Mouse (Mus musculus): ENCODE measurements around the gene Ephb1. TPM values are rescaled to one million over a fixed set of nuclear protein-coding genes. Genes with fewer than 3 reads are reported as not detected.
A peak's percentile ranks its signal among the peaks of the same experiment; 100 is the strongest.

Gene Ephb1
- polyA plus RNA-seq, 1 experiment, result 48.1 TPM

GRCm38 (mm10) chr9:101924829-101925228 lies 429.7 kb downstream of the Ephb1 start:
- TF ChIP-seq CTCF (IDR thresholded peaks at IDR 0.05; ENCODE audit: borderline replicate concordance, insufficient read depth, low read depth, low read length), result no peak
- no peak for TF ChIP-seq POLR2A (IDR thresholded peaks at IDR 0.05; ENCODE audit: borderline replicate concordance, insufficient read depth, low read length)
- DNase-seq, result no peak
- Histone ChIP-seq H3K27me3 (ENCODE audit: control insufficient read depth, insufficient read depth, low read length) (no peaks in the 10 kb centered on the region), H3K27ac (ENCODE audit: insufficient read depth, low read length) (no peak overlapping the region), H3K4me1 (ENCODE audit: control insufficient read depth, insufficient read depth, low read length) (no peaks in the 10 kb centered on the region), H3K4me3 (replicated peaks; ENCODE audit: insufficient read depth, low read depth, low read length) (no peak overlapping the region)
- 72% methylated on average over 4 of the region's 4 CpGs for WGBS

GRCm38 (mm10) chr9:101922846-101923245 lies 431.6 kb downstream of the Ephb1 start:
- Histone ChIP-seq H3K4me1 (ENCODE audit: control insufficient read depth, insufficient read depth, low read length) (no peaks in the 10 kb centered on the region), H3K27me3 (ENCODE audit: control insufficient read depth, insufficient read depth, low read length) (no peaks in the 10 kb centered on the region), H3K27ac (ENCODE audit: insufficient read depth, low read length) (no peak overlapping the region), H3K4me3 (replicated peaks; ENCODE audit: insufficient read depth, low read depth, low read length) (no peak overlapping the region)
- 76% methylated on average over 4 of the region's 4 CpGs for WGBS
- TF ChIP-seq CTCF (IDR thresholded peaks at IDR 0.05; ENCODE audit: borderline replicate concordance, insufficient read depth, low read depth, low read length) (no peak), POLR2A (IDR thresholded peaks at IDR 0.05; ENCODE audit: borderline replicate concordance, insufficient read depth, low read length) (no peak)
- DNase-seq, result no peak

DNA sequence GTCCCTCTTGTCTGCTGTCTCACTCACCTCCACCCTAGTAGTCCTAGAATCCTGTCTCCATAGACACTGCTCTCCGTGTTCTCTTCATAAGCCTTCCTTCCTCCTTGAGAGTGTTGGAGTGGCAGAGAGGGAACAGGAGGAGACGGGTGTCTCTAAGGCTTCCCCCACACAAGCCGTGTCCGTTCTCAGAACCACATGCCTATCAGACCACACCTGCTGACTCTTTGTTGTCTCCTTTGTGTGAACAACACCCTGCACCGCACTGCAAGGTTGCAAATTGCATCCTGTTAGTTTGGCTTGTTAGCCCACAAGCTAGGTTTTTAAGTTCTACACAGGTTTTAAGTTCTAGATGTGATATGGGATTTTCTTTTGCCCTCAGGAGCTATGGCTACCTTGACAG lies 435.2 kb downstream of the Ephb1 start:
- peak in 1 of 2 experiments; percentile 3 for DNase-seq
- TF ChIP-seq POLR2A (IDR thresholded peaks at IDR 0.05; ENCODE audit: borderline replicate concordance, insufficient read depth, low read length) (no peak), CTCF (IDR thresholded peaks at IDR 0.05; ENCODE audit: borderline replicate concordance, insufficient read depth, low read depth, low read length) (no peak)
- Histone ChIP-seq H3K27me3 (ENCODE audit: control insufficient read depth, insufficient read depth, low read length) (no peaks in the 10 kb centered on the region), H3K4me3 (replicated peaks; ENCODE audit: insufficient read depth, low read depth, low read length) (no peak overlapping the region), H3K27ac (ENCODE audit: insufficient read depth, low read length) (no peak overlapping the region), H3K4me1 (ENCODE audit: control insufficient read depth, insufficient read depth, low read length) (no peaks in the 10 kb centered on the region)
- 89% methylated on average over 5 of the region's 5 CpGs for WGBS

DNA sequence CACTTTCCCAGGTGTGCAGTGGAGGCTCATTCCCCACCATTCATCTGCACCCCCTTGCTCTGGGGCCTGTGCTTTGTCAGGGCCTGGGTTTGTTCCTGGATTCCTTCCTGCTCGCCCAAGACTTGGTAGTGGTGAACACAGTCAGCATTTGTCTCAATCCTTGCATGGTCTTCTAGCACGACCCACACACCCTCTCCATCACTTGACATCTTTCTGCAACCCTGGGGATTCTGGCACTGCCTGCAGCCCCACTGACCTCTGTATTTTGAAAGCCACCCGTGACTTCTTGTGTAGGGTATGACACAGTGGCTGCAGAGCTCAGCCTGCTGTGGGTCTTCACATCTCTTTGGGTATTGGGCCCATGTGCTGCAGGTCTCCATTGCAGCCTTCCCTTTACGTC lies 435.7 kb downstream of the Ephb1 start:
- Histone ChIP-seq H3K27ac (ENCODE audit: insufficient read depth, low read length) (no peak overlapping the region), H3K4me3 (replicated peaks; ENCODE audit: insufficient read depth, low read depth, low read length) (no peak overlapping the region), H3K4me1 (ENCODE audit: control insufficient read depth, insufficient read depth, low read length) (no peaks in the 10 kb centered on the region), H3K27me3 (ENCODE audit: control insufficient read depth, insufficient read depth, low read length) (no peaks in the 10 kb centered on the region)
- no peak for TF ChIP-seq CTCF (IDR thresholded peaks at IDR 0.05; ENCODE audit: borderline replicate concordance, insufficient read depth, low read depth, low read length)
- no peak for DNase-seq
- 84% methylated on average over 4 of the region's 4 CpGs for WGBS

GRCm38 (mm10) chr9:101915082-101915481 lies 439.4 kb downstream of the Ephb1 start:
- H3K27me3 ChIP-seq (ENCODE audit: control insufficient read depth, insufficient read depth, low read length), result no peaks in the 10 kb centered on the region
- H3K4me3 ChIP-seq (replicated peaks; ENCODE audit: insufficient read depth, low read depth, low read length), result no peak overlapping the region
- TF ChIP-seq POLR2A (IDR thresholded peaks at IDR 0.05; ENCODE audit: borderline replicate concordance, insufficient read depth, low read length) (no peak), CTCF (IDR thresholded peaks at IDR 0.05; ENCODE audit: borderline replicate concordance, insufficient read depth, low read depth, low read length) (no peak)
- H3K27ac ChIP-seq (ENCODE audit: insufficient read depth, low read length), result no peak overlapping the region
- WGBS, result 66% methylated on average over 2 of the region's 2 CpGs
- no peak for DNase-seq
- no peaks in the 10 kb centered on the region; the same call in 1 of the 2 replicates for H3K4me1 ChIP-seq (ENCODE audit: control insufficient read depth, insufficient read depth, low read length)

DNA sequence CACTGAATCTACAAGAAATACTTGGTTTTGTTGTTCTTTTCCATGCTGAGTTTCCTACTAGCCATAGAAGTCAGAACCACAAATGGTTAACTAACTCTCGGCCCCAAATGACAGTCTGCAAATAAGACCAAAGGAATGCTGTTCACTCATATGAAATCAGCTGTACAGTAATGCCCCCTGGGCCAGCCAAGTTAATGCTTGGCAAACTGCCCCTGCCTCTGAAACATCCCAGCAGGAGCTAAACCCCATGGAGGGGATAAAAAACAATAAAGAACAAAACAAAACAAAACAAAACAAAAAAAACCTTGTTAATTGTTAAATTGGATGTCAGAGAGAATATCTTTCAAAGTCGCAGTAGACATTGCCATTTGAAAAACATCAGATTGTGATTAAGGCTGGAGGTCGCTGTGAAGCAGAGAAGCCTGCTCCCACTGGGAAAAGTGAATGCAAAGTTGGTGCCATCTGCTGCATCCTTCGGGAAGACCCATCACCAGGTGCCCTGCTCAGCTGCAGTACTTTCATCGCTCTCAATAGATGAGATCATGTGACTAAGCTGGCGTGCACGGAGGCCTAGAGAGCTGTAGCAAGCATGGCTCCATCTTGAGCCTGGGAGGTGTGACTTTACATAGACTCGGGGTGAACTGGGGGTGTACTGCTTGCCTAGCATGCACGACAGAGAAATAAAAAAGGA lies 443.2 kb downstream of the Ephb1 start:
- no peak overlapping the region for H3K4me3 ChIP-seq (replicated peaks; ENCODE audit: insufficient read depth, low read depth, low read length)
- no peak overlapping the region for H3K27ac ChIP-seq (ENCODE audit: insufficient read depth, low read length)
- WGBS, result 27% methylated on average over 9 of the region's 9 CpGs
- H3K27me3 ChIP-seq (ENCODE audit: control insufficient read depth, insufficient read depth, low read length), result no peaks in the 10 kb centered on the region
- H3K4me1 ChIP-seq (ENCODE audit: control insufficient read depth, insufficient read depth, low read length), result no peaks in the 10 kb centered on the region; the same call in 1 of the 2 replicates
- TF ChIP-seq POLR2A (IDR thresholded peaks at IDR 0.05; ENCODE audit: borderline replicate concordance, insufficient read depth, low read length) (no peak), CTCF (IDR thresholded peaks at IDR 0.05; ENCODE audit: borderline replicate concordance, insufficient read depth, low read depth, low read length) (no peak)
- DNase-seq, result peak in 1 of 2 experiments; percentile 20

DNA sequence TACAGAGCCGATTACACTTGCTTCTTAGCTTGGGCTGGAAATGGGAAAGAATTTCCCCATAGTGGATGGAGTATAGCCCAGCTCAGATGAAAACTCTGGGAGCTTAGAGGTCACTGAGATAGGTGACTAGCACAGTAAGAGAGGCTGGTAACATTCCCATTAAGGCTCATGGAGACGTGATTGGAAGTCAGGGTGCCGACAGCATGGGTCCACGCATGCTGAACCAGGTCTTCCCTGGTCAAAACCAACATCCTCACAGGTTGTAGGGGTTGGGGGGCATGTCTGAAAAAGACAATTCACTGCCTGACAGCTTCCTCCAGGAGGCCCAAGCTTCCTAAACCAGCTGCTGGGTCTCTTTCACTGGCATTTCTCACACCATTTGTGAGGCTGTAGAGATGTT lies 445.0 kb downstream of the Ephb1 start:
- WGBS, result 96% methylated on average over 4 of the region's 4 CpGs
- no peak overlapping the region for H3K4me3 ChIP-seq (replicated peaks; ENCODE audit: insufficient read depth, low read depth, low read length)
- H3K27ac ChIP-seq (ENCODE audit: insufficient read depth, low read length), result no peak overlapping the region
- no peak for DNase-seq
- no peaks in the 10 kb centered on the region; the same call in 1 of the 2 replicates for H3K4me1 ChIP-seq (ENCODE audit: control insufficient read depth, insufficient read depth, low read length)
- TF ChIP-seq CTCF (IDR thresholded peaks at IDR 0.05; ENCODE audit: borderline replicate concordance, insufficient read depth, low read depth, low read length) (no peak), POLR2A (IDR thresholded peaks at IDR 0.05; ENCODE audit: borderline replicate concordance, insufficient read depth, low read length) (no peak)
- no peaks in the 10 kb centered on the region for H3K27me3 ChIP-seq (ENCODE audit: control insufficient read depth, insufficient read depth, low read length)

DNA sequence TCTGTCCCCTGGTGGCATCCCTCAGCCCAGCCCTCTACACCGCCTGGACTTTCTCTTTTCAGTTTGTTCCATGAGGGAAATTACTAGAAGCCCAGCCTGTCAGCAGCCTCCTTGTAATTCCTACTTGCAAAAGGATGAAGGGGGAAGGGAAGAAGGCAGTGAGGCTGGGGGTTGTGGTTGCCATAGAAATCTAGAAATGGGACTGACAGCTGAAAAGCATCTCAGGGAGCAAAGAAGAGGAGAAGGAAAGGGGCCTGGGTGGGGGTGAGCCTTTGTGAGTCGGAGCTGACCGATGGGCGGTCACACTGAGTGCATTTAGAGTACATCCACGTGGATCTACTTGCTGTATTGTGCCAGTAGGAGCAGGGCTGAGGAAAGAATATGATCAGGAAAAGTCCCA lies 445.6 kb downstream of the Ephb1 start:
- Histone ChIP-seq H3K27me3 (ENCODE audit: control insufficient read depth, insufficient read depth, low read length) (no peaks in the 10 kb centered on the region), H3K4me1 (ENCODE audit: control insufficient read depth, insufficient read depth, low read length) (no peaks in the 10 kb centered on the region; the same call in 1 of the 2 replicates), H3K27ac (ENCODE audit: insufficient read depth, low read length) (no peak overlapping the region), H3K4me3 (replicated peaks; ENCODE audit: insufficient read depth, low read depth, low read length) (no peak overlapping the region)
- DNase-seq, result no peak
- TF ChIP-seq POLR2A (IDR thresholded peaks at IDR 0.05; ENCODE audit: borderline replicate concordance, insufficient read depth, low read length) (no peak), CTCF (IDR thresholded peaks at IDR 0.05; ENCODE audit: borderline replicate concordance, insufficient read depth, low read depth, low read length) (no peak)
- 85% methylated on average over 5 of the region's 5 CpGs for WGBS

Data from cerebellum, adult 2 months (tissue).